Mouse (Mus musculus): Measurements from ENCODE around the gene Ccdc36. TPM values are rescaled to one million over a fixed set of nuclear protein-coding genes. Genes with fewer than 3 reads are reported as not detected.

Ccdc36 gene
- polyA plus RNA-seq (2014; fragmentation: Nextera tagmentation; extraction: Ambion mirVana): 0.82 and 0.88 TPM in 2 replicates

GRCm38 (mm10) chr9:108428384-108428783, at the start of gene Ccdc36:
Gene Ccdc36, minus strand, starts transcription at chr9:108428484.
- H3K4me3 ChIP-seq (ENCODE audit: low read depth, low read length): no peak within 1 kb of the TSS
- H3K4me2 ChIP-seq: no peak within 1 kb of the TSS
- H3K27me3 ChIP-seq (replicated peaks; ENCODE audit: control insufficient read depth, insufficient read depth, low read length): no peaks in the 10 kb centered on the region
- no peaks in the 10 kb centered on the region for H3K36me3 ChIP-seq (ENCODE audit: control insufficient read depth, insufficient read depth, low read length)
- no peak for ATAC-seq (replicated peaks; ENCODE audit: low FRiP score)
- no peak within 1 kb of the TSS for H3K27ac ChIP-seq (ENCODE audit: low read depth, low read length)
- no peak for DNase-seq (ENCODE audit: low spot score)
- H3K9ac ChIP-seq (ENCODE audit: low read depth, low read length): no peak within 1 kb of the TSS
- H3K9me3 ChIP-seq (ENCODE audit: control insufficient read depth, low read length): no peaks in the 10 kb centered on the region
- no peaks in the 10 kb centered on the region for H3K4me1 ChIP-seq (replicated peaks; ENCODE audit: control insufficient read depth, insufficient read depth, low read length)

- 47% methylated on average over 1 of the region's 1 CpGs for WGBS
- Histone ChIP-seq H3K4me3 (ENCODE audit: low read depth, low read length) (no peak overlapping the region), H3K4me2 (no peak overlapping the region), H3K27me3 (replicated peaks; ENCODE audit: control insufficient read depth, insufficient read depth, low read length) (no peaks in the 10 kb centered on the region), H3K9ac (ENCODE audit: low read depth, low read length) (no peak overlapping the region), H3K36me3 (ENCODE audit: control insufficient read depth, insufficient read depth, low read length) (no peaks in the 10 kb centered on the region; the same call in 1 of the 2 replicates), H3K9me3 (ENCODE audit: control insufficient read depth, low read length) (no peaks in the 10 kb centered on the region), H3K27ac (ENCODE audit: low read depth, low read length) (no peak overlapping the region), H3K4me1 (replicated peaks; ENCODE audit: control insufficient read depth, insufficient read depth, low read length) (peaks cover 11% of the 10 kb centered on the region)
- ATAC-seq (replicated peaks; ENCODE audit: low FRiP score) (no peak), DNase-seq (ENCODE audit: low spot score) (no peak)
Measured at GRCm38 (mm10) chr9:108474528-108474927, 46.2 kb upstream of the Ccdc36 start.

- 60% methylated on average over 4 of the region's 4 CpGs for WGBS
- no peaks in the 10 kb centered on the region for H3K4me1 ChIP-seq (replicated peaks; ENCODE audit: control insufficient read depth, insufficient read depth, low read length)
- no peaks in the 10 kb centered on the region for H3K27me3 ChIP-seq (replicated peaks; ENCODE audit: control insufficient read depth, insufficient read depth, low read length)
- no peak overlapping the region for H3K9ac ChIP-seq (ENCODE audit: low read depth, low read length)
- DNase-seq (ENCODE audit: low spot score): no peak
- H3K4me3 ChIP-seq (ENCODE audit: low read depth, low read length): no peak overlapping the region
- no peak for ATAC-seq (replicated peaks; ENCODE audit: low FRiP score)
- H3K4me2 ChIP-seq: no peak overlapping the region
- peaks cover 2% of the 10 kb centered on the region; the same call in 1 of the 2 replicates for H3K36me3 ChIP-seq (ENCODE audit: control insufficient read depth, insufficient read depth, low read length)
- H3K27ac ChIP-seq (ENCODE audit: low read depth, low read length): no peak overlapping the region
- no peaks in the 10 kb centered on the region for H3K9me3 ChIP-seq (ENCODE audit: control insufficient read depth, low read length)
Measured at GRCm38 (mm10) chr9:108469845-108470244, 41.6 kb upstream of the Ccdc36 start.

GRCm38 (mm10) chr9:108469430-108469829, 41.1 kb upstream of the Ccdc36 start:
- no peak overlapping the region for H3K9ac ChIP-seq (ENCODE audit: low read depth, low read length)
- H3K9me3 ChIP-seq (ENCODE audit: control insufficient read depth, low read length): no peaks in the 10 kb centered on the region
- H3K4me1 ChIP-seq (replicated peaks; ENCODE audit: control insufficient read depth, insufficient read depth, low read length): no peaks in the 10 kb centered on the region
- ATAC-seq (replicated peaks; ENCODE audit: low FRiP score) (no peak), DNase-seq (ENCODE audit: low spot score) (no peak)
- 66% methylated on average over 5 of the region's 5 CpGs for WGBS
- H3K4me2 ChIP-seq: no peak overlapping the region
- peaks cover 3% of the 10 kb centered on the region; the same call in 1 of the 2 replicates for H3K36me3 ChIP-seq (ENCODE audit: control insufficient read depth, insufficient read depth, low read length)
- H3K27ac ChIP-seq (ENCODE audit: low read depth, low read length): no peak overlapping the region
- no peak overlapping the region for H3K4me3 ChIP-seq (ENCODE audit: low read depth, low read length)
- no peaks in the 10 kb centered on the region for H3K27me3 ChIP-seq (replicated peaks; ENCODE audit: control insufficient read depth, insufficient read depth, low read length)

GRCm38 (mm10) chr9:108466219-108466618, 37.9 kb upstream of the Ccdc36 start:
- WGBS: 77% methylated on average over 2 of the region's 2 CpGs
- Histone ChIP-seq H3K4me1 (replicated peaks; ENCODE audit: control insufficient read depth, insufficient read depth, low read length) (peaks cover 11% of the 10 kb centered on the region), H3K9me3 (ENCODE audit: control insufficient read depth, low read length) (no peaks in the 10 kb centered on the region), H3K27ac (ENCODE audit: low read depth, low read length) (no peak overlapping the region), H3K4me3 (ENCODE audit: low read depth, low read length) (no peak overlapping the region), H3K36me3 (ENCODE audit: control insufficient read depth, insufficient read depth, low read length) (peaks cover 18% of the 10 kb centered on the region), H3K27me3 (replicated peaks; ENCODE audit: control insufficient read depth, insufficient read depth, low read length) (no peaks in the 10 kb centered on the region), H3K9ac (ENCODE audit: low read depth, low read length) (no peak overlapping the region), H3K4me2 (no peak overlapping the region)
- DNase-seq (ENCODE audit: low spot score) (no peak), ATAC-seq (replicated peaks; ENCODE audit: low FRiP score) (no peak)

- 90% methylated on average over 9 of the region's 9 CpGs for WGBS
Measured at GRCm38 (mm10) chr9:108463713-108464112, 35.4 kb upstream of the Ccdc36 start.

GRCm38 (mm10) chr9:108462192-108462591, 33.9 kb upstream of the Ccdc36 start:
- peak overlapping the region; percentile 75 for H3K4me2 ChIP-seq
- peak overlapping the region; percentile 71 for H3K4me3 ChIP-seq (ENCODE audit: low read depth, low read length)
- ATAC-seq (replicated peaks; ENCODE audit: low FRiP score) (no peak), DNase-seq (ENCODE audit: low spot score) (no peak)
- no peak overlapping the region for H3K27ac ChIP-seq (ENCODE audit: low read depth, low read length)
- H3K9ac ChIP-seq (ENCODE audit: low read depth, low read length): peak overlapping the region; percentile 13; the same call in 1 of the 2 replicates
- no peaks in the 10 kb centered on the region for H3K27me3 ChIP-seq (replicated peaks; ENCODE audit: control insufficient read depth, insufficient read depth, low read length)
- H3K9me3 ChIP-seq (ENCODE audit: control insufficient read depth, low read length): no peaks in the 10 kb centered on the region
- peaks cover 13% of the 10 kb centered on the region for H3K4me1 ChIP-seq (replicated peaks; ENCODE audit: control insufficient read depth, insufficient read depth, low read length)
- WGBS: 89% methylated on average over 10 of the region's 10 CpGs
- H3K36me3 ChIP-seq (ENCODE audit: control insufficient read depth, insufficient read depth, low read length): peaks cover 18% of the 10 kb centered on the region

More at GRCm38 (mm10) chr9:108463713-108464112, 35.4 kb upstream of the Ccdc36 start:
- Histone ChIP-seq H3K4me3 (ENCODE audit: low read depth, low read length) (no peak overlapping the region), H3K27me3 (replicated peaks; ENCODE audit: control insufficient read depth, insufficient read depth, low read length) (no peaks in the 10 kb centered on the region), H3K4me1 (replicated peaks; ENCODE audit: control insufficient read depth, insufficient read depth, low read length) (peaks cover 13% of the 10 kb centered on the region), H3K36me3 (ENCODE audit: control insufficient read depth, insufficient read depth, low read length) (peaks cover 18% of the 10 kb centered on the region), H3K9me3 (ENCODE audit: control insufficient read depth, low read length) (no peaks in the 10 kb centered on the region), H3K27ac (ENCODE audit: low read depth, low read length) (no peak overlapping the region), H3K4me2 (no peak overlapping the region), H3K9ac (ENCODE audit: low read depth, low read length) (no peak overlapping the region)
- DNase-seq (ENCODE audit: low spot score) (no peak), ATAC-seq (replicated peaks; ENCODE audit: low FRiP score) (no peak)

GRCm38 (mm10) chr9:108461675-108462074, 33.4 kb upstream of the Ccdc36 start:
- no peaks in the 10 kb centered on the region for H3K9me3 ChIP-seq (ENCODE audit: control insufficient read depth, low read length)
- no peaks in the 10 kb centered on the region for H3K27me3 ChIP-seq (replicated peaks; ENCODE audit: control insufficient read depth, insufficient read depth, low read length)
- peak overlapping the region; percentile 71 for H3K4me3 ChIP-seq (ENCODE audit: low read depth, low read length)
- no peak for ATAC-seq (replicated peaks; ENCODE audit: low FRiP score)
- H3K36me3 ChIP-seq (ENCODE audit: control insufficient read depth, insufficient read depth, low read length): peaks cover 15% of the 10 kb centered on the region
- H3K27ac ChIP-seq (ENCODE audit: low read depth, low read length): 0 out of 2 replicates have a peak overlapping the region, but pooled peaks have one; percentile 8
- DNase-seq (ENCODE audit: low spot score): no peak
- H3K4me1 ChIP-seq (replicated peaks; ENCODE audit: control insufficient read depth, insufficient read depth, low read length): peaks cover 13% of the 10 kb centered on the region
- peak overlapping the region; percentile 75 for H3K4me2 ChIP-seq
- WGBS: 79% methylated on average over 5 of the region's 5 CpGs
- peak overlapping the region; percentile 13; the same call in 1 of the 2 replicates for H3K9ac ChIP-seq (ENCODE audit: low read depth, low read length)

- Histone ChIP-seq H3K4me1 (replicated peaks; ENCODE audit: control insufficient read depth, insufficient read depth, low read length) (peaks cover 14% of the 10 kb centered on the region), H3K36me3 (ENCODE audit: control insufficient read depth, insufficient read depth, low read length) (peaks cover 15% of the 10 kb centered on the region), H3K9me3 (ENCODE audit: control insufficient read depth, low read length) (no peaks in the 10 kb centered on the region), H3K4me2 (peak within 1 kb of the TSS; percentile 75), H3K9ac (ENCODE audit: low read depth, low read length) (peak within 1 kb of the TSS; percentile 80), H3K27ac (ENCODE audit: low read depth, low read length) (peak within 1 kb of the TSS; percentile 81), H3K27me3 (replicated peaks; ENCODE audit: control insufficient read depth, insufficient read depth, low read length) (no peaks in the 10 kb centered on the region), H3K4me3 (ENCODE audit: low read depth, low read length) (peak within 1 kb of the TSS; percentile 71)
- ATAC-seq (replicated peaks; ENCODE audit: low FRiP score) (no peak), DNase-seq (ENCODE audit: low spot score) (no peak)
- 27% methylated on average over 11 of the region's 11 CpGs for whole genome bisulfite sequencing
Measured at GRCm38 (mm10) chr9:108461181-108461631, 32.9 kb upstream of the Ccdc36 start, which contains the start of gene Klhdc8b. Gene Klhdc8b, minus strand, starts transcription at chr9:108461581.

All from liver, embryonic 11.5 days (tissue).